Mouse (Mus musculus) liver, adult 2 months (tissue): ENCODE results near the gene Rin3.

Experiments
- CTCF ChIP-seq: fragments of 200-500 bp; IDR thresholded peaks from 2 replicates; pipeline ENCODE4 v1.5.1; 2011; ENCODE audit warnings: low read depth, low read length, control low read depth
- POLR2A ChIP-seq: fragments of 200-500 bp; IDR thresholded peaks from 2 replicates; pipeline ENCODE4 v1.6.1; 2011; ENCODE audit warnings: low read length, control low read depth; ENCODE audit not compliant: insufficient read depth; ENCODE audit errors: extremely low read depth

GRCm38 (mm10) chr12:102285779-102286178 is 2.9 kb downstream of the Rin3 start:
- no peak for TF ChIP-seq CTCF
- no peak for TF ChIP-seq POLR2A
